Mouse (Mus musculus): ENCODE measurements around the gene Rspo1.

DNA sequence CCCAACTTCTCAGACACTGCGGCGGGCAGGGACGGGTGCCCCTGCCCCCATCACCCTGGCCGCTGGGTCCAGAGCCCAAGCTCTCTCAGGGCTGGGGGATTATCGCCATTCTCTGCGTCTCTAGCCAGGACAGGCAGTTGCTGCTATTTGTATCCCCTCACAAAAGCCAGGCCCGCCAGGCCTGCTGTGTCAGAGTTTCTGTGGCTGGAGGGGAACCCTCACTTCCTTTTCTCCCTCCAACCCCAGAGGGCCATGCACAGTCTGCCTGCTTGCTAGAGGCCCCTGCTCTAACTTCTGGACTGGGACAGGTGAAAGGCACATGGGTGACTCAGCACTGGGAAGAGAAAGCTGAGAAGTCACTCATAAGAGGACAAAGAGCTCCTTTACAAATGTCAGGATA lies 4.1 kb downstream of the Rspo1 start:
- TF ChIP-seq POLR2A (IDR thresholded peaks at IDR 0.05; ENCODE audit: insufficient read depth, low read depth, low read length) (no peak), CTCF (IDR thresholded peaks at IDR 0.05) (no peak)
